Mouse (Mus musculus) megakaryocyte progenitor cell, adult 5-6 weeks (primary cell): ENCODE results near the gene Myrf. TPM values are rescaled to one million over a fixed set of nuclear protein-coding genes. Genes with fewer than 3 reads are reported as not detected.

ENCODE experiments used
- total RNA-seq, 2 experiments: library from RNA; stranded (forward) in 1 of 2; stranded (reverse) in 1 of 2; fragments of 157-497, 149-512 nt in 1 of 2; fragments of 200-1000 nt in 1 of 2; gene quantifications; 2 replicates each; pipeline versions ENCODE4 v1.2.3 to v1.2.4; 2015 to 2017

Myrf gene
- total RNA-seq, 2 experiments from 2014 or later: not detected

Other genes starting within 250 kb of the Myrf start
- 0.15 and 1.1 TPM in 2 replicates for gene Best1, start 239.1 kb downstream of the Myrf start, total RNA-seq (2015)
- gene Best1, start 239.1 kb downstream of the Myrf start, total RNA-seq (2017): not detected in 2 replicates
- gene Rab3il1, start 239.1 kb downstream of the Myrf start, total RNA-seq (2015): 3.0 and 4.6 TPM in 2 replicates
- 3.4 and 3.9 TPM in 2 replicates for gene Rab3il1, start 239.1 kb downstream of the Myrf start, total RNA-seq (2017)
- gene Fads3, start 199.2 kb downstream of the Myrf start, total RNA-seq (2015): 1.4 and 2.1 TPM in 2 replicates
- gene Fads3, start 199.2 kb downstream of the Myrf start, total RNA-seq (2017): 2.1 and 2.8 TPM in 2 replicates
- 7.7 and 10.4 TPM in 2 replicates for gene Fads2, start 139.0 kb downstream of the Myrf start, total RNA-seq (2015)
- 6.3 and 13.7 TPM in 2 replicates for gene Fads2, start 139.0 kb downstream of the Myrf start, total RNA-seq (2017)
- gene Fads1, start 57.9 kb downstream of the Myrf start, total RNA-seq (2015): 14.9 and 22.2 TPM in 2 replicates
- gene Fads1, start 57.9 kb downstream of the Myrf start, total RNA-seq (2017): 9.4 and 10.0 TPM in 2 replicates
- 308 and 313 TPM in 2 replicates for gene Tmem258, start 36.7 kb downstream of the Myrf start, total RNA-seq (2015)
- gene Tmem258, start 36.7 kb downstream of the Myrf start, total RNA-seq (2017): 149 and 204 TPM in 2 replicates
- gene Fen1, start 36.6 kb downstream of the Myrf start, total RNA-seq (2015): 56.9 and 61.1 TPM in 2 replicates
- gene Fen1, start 36.6 kb downstream of the Myrf start, total RNA-seq (2017): 125 and 135 TPM in 2 replicates
- 0.02 TPM in 1 of 2 replicates, not detected in the other for gene Dagla, start 64.1 kb upstream of the Myrf start, total RNA-seq (2015)
- 0.17 and 1.4 TPM in 2 replicates for gene Dagla, start 64.1 kb upstream of the Myrf start, total RNA-seq (2017)
- gene Syt7, start 148.3 kb upstream of the Myrf start, total RNA-seq (2015): not detected in 2 replicates
- gene Syt7, start 148.3 kb upstream of the Myrf start, total RNA-seq (2017): not detected in 2 replicates
- gene Lrrc10b, start 216.7 kb upstream of the Myrf start, total RNA-seq (2015): not detected in 2 replicates
- not detected in 2 replicates for gene Lrrc10b, start 216.7 kb upstream of the Myrf start, total RNA-seq (2017)
- not detected in 2 replicates for gene Ppp1r32, start 242.2 kb upstream of the Myrf start, total RNA-seq (2015)
- gene Ppp1r32, start 242.2 kb upstream of the Myrf start, total RNA-seq (2017): 0.81 TPM in 1 of 2 replicates, not detected in the other